13 mouse cellular contexts compared by ENCODE assay signal in genomic region chr11:88539637-88540478, GRCm38 (mm10).
DNase-seq lines count a peak whose midpoint lies in the region; ATAC-seq and TF ChIP-seq lines count a peak whose summit lies in the region.
"Had no signal": no experiment of that assay in that cellular context is flagged by ENCODE, and none has a peak within 500 bp of the region (broad histone marks: within the 10 kb centered on the region; RNA-seq: fewer than 3 reads in every experiment).

No protein-coding gene starts in this region.

- H3K27me3 ChIP-seq in intestine, embryonic 16.5 days (replicated peaks; ENCODE audit: control insufficient read depth, insufficient read depth, low read length): no peaks in the 10 kb centered on the region
- H3K27me3 ChIP-seq in intestine, postnatal 0 days (replicated peaks; ENCODE audit: control insufficient read depth, insufficient read depth, low read length): no peaks in the 10 kb centered on the region
- no peaks in the 10 kb centered on the region for H3K27me3 ChIP-seq in embryonic facial prominence, embryonic 14.5 days (replicated peaks; ENCODE audit: control insufficient read depth, insufficient read depth, low read length)
- no peaks in the 10 kb centered on the region for H3K27me3 ChIP-seq in hindbrain, embryonic 13.5 days
- H3K27me3 ChIP-seq in stomach, postnatal 0 days (ENCODE audit: control insufficient read depth, insufficient read depth, low read length): no peaks in the 10 kb centered on the region
- H3K27me3 ChIP-seq: liver, embryonic 12.5 days; stomach, embryonic 15.5 days had no signal

- H3K9ac ChIP-seq in intestine, embryonic 16.5 days (ENCODE audit: low read depth, low read length): no peak overlapping the region
- no peak overlapping the region for H3K9ac ChIP-seq in intestine, postnatal 0 days (ENCODE audit: low read depth, low read length)
- H3K9ac ChIP-seq in embryonic facial prominence, embryonic 14.5 days (ENCODE audit: low read depth, low read length): no peak overlapping the region
- 0 out of 2 replicates have a peak overlapping the region, but pooled peaks have one; percentile 13 for H3K9ac ChIP-seq in hindbrain, embryonic 13.5 days
- no peak overlapping the region for H3K9ac ChIP-seq in stomach, postnatal 0 days (ENCODE audit: low read length)
- H3K9ac ChIP-seq: liver, embryonic 12.5 days; stomach, embryonic 15.5 days had no signal

- no peak for TF ChIP-seq EP300 in stomach, postnatal 0 days (optimal IDR thresholded peaks at IDR 0.05)

- H3K4me2 ChIP-seq in intestine, embryonic 16.5 days (ENCODE audit: low read depth, low read length): no peak overlapping the region
- no peak overlapping the region for H3K4me2 ChIP-seq in intestine, postnatal 0 days (replicated peaks; ENCODE audit: low read depth)
- H3K4me2 ChIP-seq in embryonic facial prominence, embryonic 14.5 days (ENCODE audit: low read depth, low read length): no peak overlapping the region
- H3K4me2 ChIP-seq in hindbrain, embryonic 13.5 days: no peak overlapping the region
- H3K4me2 ChIP-seq in stomach, postnatal 0 days (replicated peaks; ENCODE audit: low read depth): no peak overlapping the region
- H3K4me2 ChIP-seq: liver, embryonic 12.5 days; stomach, embryonic 15.5 days had no signal

- no peaks in the 10 kb centered on the region for H3K36me3 ChIP-seq in intestine, embryonic 16.5 days (ENCODE audit: control insufficient read depth, insufficient read depth, low read length)
- H3K36me3 ChIP-seq in intestine, postnatal 0 days (ENCODE audit: control insufficient read depth, insufficient read depth): no peaks in the 10 kb centered on the region; the same call in 1 of the 2 replicates
- H3K36me3 ChIP-seq in embryonic facial prominence, embryonic 14.5 days (ENCODE audit: control insufficient read depth, insufficient read depth, low read length): no peaks in the 10 kb centered on the region
- H3K36me3 ChIP-seq in hindbrain, embryonic 13.5 days: no peaks in the 10 kb centered on the region
- no peaks in the 10 kb centered on the region for H3K36me3 ChIP-seq in stomach, postnatal 0 days (ENCODE audit: control insufficient read depth, insufficient read depth, low read length)
- H3K36me3 ChIP-seq: liver, embryonic 12.5 days; stomach, embryonic 15.5 days had no signal

- H3K4me1 ChIP-seq in intestine, embryonic 16.5 days (ENCODE audit: control insufficient read depth, insufficient read depth, low read length): peaks cover 26% of the 10 kb centered on the region
- H3K4me1 ChIP-seq in intestine, postnatal 0 days (replicated peaks; ENCODE audit: control insufficient read depth, insufficient read depth, low read length): no peaks in the 10 kb centered on the region
- H3K4me1 ChIP-seq in embryonic facial prominence, embryonic 14.5 days (ENCODE audit: control insufficient read depth, insufficient read depth, low read length): peaks cover 38% of the 10 kb centered on the region
- peaks cover 97% of the 10 kb centered on the region for H3K4me1 ChIP-seq in hindbrain, embryonic 13.5 days (replicated peaks)
- peaks cover 3% of the 10 kb centered on the region for H3K4me1 ChIP-seq in stomach, postnatal 0 days (replicated peaks; ENCODE audit: control insufficient read depth, insufficient read depth)

- peak overlapping the region; percentile 33; the same call in 1 of the 2 replicates for H3K27ac ChIP-seq in intestine, embryonic 16.5 days (ENCODE audit: low read length)
- H3K27ac ChIP-seq in intestine, postnatal 0 days (ENCODE audit: low read depth, low read length): no peak overlapping the region
- no peak overlapping the region for H3K27ac ChIP-seq in embryonic facial prominence, embryonic 14.5 days (replicated peaks; ENCODE audit: low read depth, low read length)
- H3K27ac ChIP-seq in hindbrain, embryonic 13.5 days: peak overlapping the region; percentile 69
- H3K27ac ChIP-seq in stomach, postnatal 0 days (replicated peaks): no peak overlapping the region
- H3K27ac ChIP-seq: liver, embryonic 12.5 days; stomach, embryonic 15.5 days had no signal

- intact Hi-C loops in left cerebral cortex, postnatal 10 days (cut with DNase I): no loop called here

- H3K4me3 ChIP-seq in intestine, embryonic 16.5 days (ENCODE audit: low read length): no peak overlapping the region
- H3K4me3 ChIP-seq in intestine, postnatal 0 days (ENCODE audit: low read depth, low read length): no peak overlapping the region
- no peak overlapping the region for H3K4me3 ChIP-seq in embryonic facial prominence, embryonic 14.5 days (ENCODE audit: low read depth, low read length)
- H3K4me3 ChIP-seq in hindbrain, embryonic 13.5 days: no peak overlapping the region
- no peak overlapping the region for H3K4me3 ChIP-seq in stomach, postnatal 0 days (ENCODE audit: low read depth, low read length)
- H3K4me3 ChIP-seq: liver, embryonic 12.5 days; myocyte; stomach, embryonic 15.5 days had no signal

- TF ChIP-seq CTCF in intestine, postnatal 0 days (IDR thresholded peaks at IDR 0.05; ENCODE audit: low read depth): no peak
- no peak for TF ChIP-seq CTCF in stomach, postnatal 0 days (IDR thresholded peaks at IDR 0.05; ENCODE audit: low read depth)

- 63% methylated on average over 8 of the region's 8 CpGs for WGBS in intestine, embryonic 16.5 days
- WGBS in intestine, postnatal 0 days: 74% methylated on average over 8 of the region's 8 CpGs
- WGBS in embryonic facial prominence, embryonic 14.5 days: 61% methylated on average over 8 of the region's 8 CpGs
- WGBS in hindbrain, embryonic 13.5 days: 39% methylated on average over 8 of the region's 8 CpGs
- 65% methylated on average over 8 of the region's 8 CpGs for WGBS in stomach, postnatal 0 days

- no peak for ATAC-seq in intestine, embryonic 16.5 days
- no peak for ATAC-seq in intestine, postnatal 0 days
- peak; percentile 53; the same call in 1 of the 2 replicates for ATAC-seq in embryonic facial prominence, embryonic 14.5 days (ENCODE audit: low read depth)
- no peak for ATAC-seq in hindbrain, embryonic 13.5 days (ENCODE audit: low FRiP score)
- no peak for ATAC-seq in stomach, postnatal 0 days (ENCODE audit: low FRiP score, low TSS enrichment)
- ATAC-seq: liver, embryonic 12.5 days had no signal

- DNase-seq in embryonic facial prominence, embryonic 14.5 days (ENCODE audit: low spot score): peak; percentile 46
- DNase-seq in naive thymus-derived CD4-positive, alpha-beta T cell, adult 2 months (ENCODE audit: low read depth): peak; percentile 54
- DNase-seq in T-cell, adult 2 months (ENCODE audit: low spot score): no peak
- no peak for DNase-seq in left cerebral cortex, postnatal 10 days (ENCODE audit: extremely low spot score in 1 of 2, low spot score in 2 of 2)
- DNase-seq in stomach, postnatal 0 days (ENCODE audit: low spot score): no peak
- DNase-seq: kidney, adult 9 months had no signal

- no peaks in the 10 kb centered on the region for H3K9me3 ChIP-seq in intestine, embryonic 16.5 days (ENCODE audit: control insufficient read depth, low read length)
- H3K9me3 ChIP-seq in intestine, postnatal 0 days (ENCODE audit: control insufficient read depth): no peaks in the 10 kb centered on the region
- no peaks in the 10 kb centered on the region for H3K9me3 ChIP-seq in embryonic facial prominence, embryonic 14.5 days (ENCODE audit: control insufficient read depth, low read length)
- no peaks in the 10 kb centered on the region for H3K9me3 ChIP-seq in hindbrain, embryonic 13.5 days
- no peaks in the 10 kb centered on the region for H3K9me3 ChIP-seq in stomach, postnatal 0 days (ENCODE audit: control insufficient read depth, low read length)
- H3K9me3 ChIP-seq: G1E; liver, embryonic 12.5 days; stomach, embryonic 15.5 days had no signal

Comparison
In these comparisons a context has a peak if more than half of its experiments do, and no peak if none do; other contexts are left out.
1. H3K27ac ChIP-seq: peak in intestine, embryonic 16.5 days (single experiment) and hindbrain, embryonic 13.5 days (single experiment); none in intestine, postnatal 0 days (single experiment), embryonic facial prominence, embryonic 14.5 days (single experiment) and stomach, postnatal 0 days (single experiment).
2. DNase-seq: peak in embryonic facial prominence, embryonic 14.5 days (single experiment) and naive thymus-derived CD4-positive, alpha-beta T cell, adult 2 months (single experiment); none in T-cell, adult 2 months (single experiment), left cerebral cortex, postnatal 10 days (0 of 2) and stomach, postnatal 0 days (single experiment).